Mouse (Mus musculus): ENCODE results near the gene Rpl41.

- TF ChIP-seq POLR2A (IDR thresholded peaks at IDR 0.05; ENCODE audit: control insufficient read depth, extremely low read depth, insufficient read depth, low read length, poor library complexity) (no peak), CTCF (IDR thresholded peaks at IDR 0.05; ENCODE audit: borderline replicate concordance, control insufficient read depth, extremely low read depth, insufficient read depth, low read length, poor library complexity) (no peak)
Measured at GRCm38 (mm10) chr10:128522351-128522750, 26.8 kb downstream of the Rpl41 start.

Measured in thymus, adult 2 months (tissue).